Mouse (Mus musculus): Measurements from ENCODE around the gene Tmem131.

- TF ChIP-seq CTCF (IDR thresholded peaks at IDR 0.05; ENCODE audit: insufficient read depth, low read depth, low read length) = no peak
- no peak for TF ChIP-seq POLR2A (IDR thresholded peaks at IDR 0.05; ENCODE audit: insufficient read depth, low read depth, low read length)
Measured at GRCm38 (mm10) chr1:36854198-36854765, 89.2 kb downstream of the Tmem131 start.
